Mouse (Mus musculus): ENCODE measurements at regions not wholly inside any gene's neighbourhood (a gene's known extent, or its start where the extent isn't known, plus 50 kb on each side); places are given as distances from the start of the nearest gene placed in this dataset.

GRCm38 (mm10) chr3:101524905-101525304 is 79.6 kb downstream of the Atp1a1 start:
- Histone ChIP-seq H3K27ac (no peak overlapping the region), H3K4me3 (no peak overlapping the region), H3K9ac (no peak overlapping the region), H3K9me3 (no peaks in the 10 kb centered on the region), H3K36me3 (no peaks in the 10 kb centered on the region), H3K27me3 (no peaks in the 10 kb centered on the region), H3K4me2 (no peak overlapping the region), H3K4me1 (peaks cover 20% of the 10 kb centered on the region)
- WGBS, result 86% methylated on average over 8 of the region's 8 CpGs
- no peak for ATAC-seq (ENCODE audit: insufficient number of reproducible peaks, low FRiP score, low TSS enrichment, low read depth)

DNA sequence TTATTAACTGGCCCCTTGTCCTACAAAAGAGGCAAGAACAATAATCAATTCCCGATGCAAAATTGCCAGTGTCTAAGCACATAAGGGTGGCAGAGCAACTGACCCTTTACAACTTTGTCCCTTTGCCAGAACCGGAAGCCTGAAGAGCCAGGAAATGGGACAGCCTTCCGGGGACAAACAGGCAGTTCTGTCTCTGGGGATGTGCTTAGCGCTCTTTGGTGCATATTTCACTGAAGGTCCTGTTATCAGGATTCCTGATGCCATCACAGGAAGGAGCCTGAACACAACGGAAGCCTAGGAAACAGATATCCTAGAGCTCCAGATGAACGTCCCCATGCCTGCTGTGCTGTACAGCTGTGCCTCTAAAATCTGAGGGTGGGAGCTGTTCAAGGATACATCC is 80.0 kb downstream of the Atp1a1 start:
- no peak for ATAC-seq (ENCODE audit: insufficient number of reproducible peaks, low FRiP score, low TSS enrichment, low read depth)

GRCm38 (mm10) chr3:101523239-101523638 is 81.2 kb downstream of the Atp1a1 start:
- no peak for ATAC-seq (ENCODE audit: insufficient number of reproducible peaks, low FRiP score, low TSS enrichment, low read depth)
- H3K27me3 ChIP-seq, result no peaks in the 10 kb centered on the region
- WGBS, result 72% methylated on average over 5 of the region's 5 CpGs
- H3K36me3 ChIP-seq, result no peaks in the 10 kb centered on the region
- no peak overlapping the region for H3K27ac ChIP-seq
- H3K4me1 ChIP-seq, result peaks cover 17% of the 10 kb centered on the region
- H3K4me3 ChIP-seq, result no peak overlapping the region
- H3K9me3 ChIP-seq, result no peaks in the 10 kb centered on the region
- no peak overlapping the region for H3K9ac ChIP-seq
- H3K4me2 ChIP-seq, result no peak overlapping the region

More for the DNA sequence above, 80.0 kb downstream of the Atp1a1 start:
- no peak overlapping the region for H3K4me2 ChIP-seq
- no peaks in the 10 kb centered on the region for H3K27me3 ChIP-seq
- H3K9ac ChIP-seq, result no peak overlapping the region
- 76% methylated on average over 6 of the region's 6 CpGs for WGBS
- no peak overlapping the region for H3K4me3 ChIP-seq
- no peaks in the 10 kb centered on the region for H3K9me3 ChIP-seq
- H3K36me3 ChIP-seq, result no peaks in the 10 kb centered on the region
- peaks cover 18% of the 10 kb centered on the region for H3K4me1 ChIP-seq
- H3K27ac ChIP-seq, result no peak overlapping the region

- Histone ChIP-seq H3K4me1 (peaks cover 16% of the 10 kb centered on the region), H3K4me3 (no peak overlapping the region), H3K27ac (no peak overlapping the region; the same call in 1 of the 2 replicates), H3K4me2 (no peak overlapping the region), H3K27me3 (no peaks in the 10 kb centered on the region), H3K9me3 (no peaks in the 10 kb centered on the region), H3K9ac (no peak overlapping the region), H3K36me3 (no peaks in the 10 kb centered on the region)
- no peak for ATAC-seq (ENCODE audit: insufficient number of reproducible peaks, low FRiP score, low TSS enrichment, low read depth)
- WGBS, result 64% methylated on average over 9 of the region's 9 CpGs
These were observed 82.1 kb downstream of the Atp1a1 start for GRCm38 (mm10) chr3:101522246-101522920.

DNA sequence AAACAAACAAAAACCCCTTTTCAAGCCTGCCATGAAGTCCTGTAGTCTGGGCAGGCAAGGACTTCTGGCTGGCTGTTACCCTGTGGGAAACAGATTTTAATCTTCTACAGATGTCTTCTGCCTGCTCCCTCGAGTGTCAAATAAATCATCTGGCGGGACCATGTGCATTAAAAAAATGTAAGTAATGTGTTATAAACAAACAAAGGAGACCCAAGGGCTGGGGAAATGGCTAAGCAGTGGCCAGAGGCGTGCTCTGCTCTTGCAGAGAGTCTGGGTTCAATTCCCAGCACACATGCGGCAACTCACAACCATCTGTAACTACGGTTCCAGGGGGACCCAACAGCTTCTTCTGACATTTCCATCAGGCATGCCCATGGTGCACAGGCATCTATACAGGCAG is 83.3 kb downstream of the Atp1a1 start:
- ATAC-seq (ENCODE audit: insufficient number of reproducible peaks, low FRiP score, low TSS enrichment, low read depth), result no peak
- H3K9me3 ChIP-seq, result no peaks in the 10 kb centered on the region
- H3K27ac ChIP-seq, result no peak overlapping the region
- H3K36me3 ChIP-seq, result no peaks in the 10 kb centered on the region
- H3K4me2 ChIP-seq, result no peak overlapping the region
- peaks cover 28% of the 10 kb centered on the region for H3K4me1 ChIP-seq
- H3K9ac ChIP-seq, result no peak overlapping the region
- H3K4me3 ChIP-seq, result no peak overlapping the region
- H3K27me3 ChIP-seq, result no peaks in the 10 kb centered on the region
- 47% methylated on average over 5 of the region's 5 CpGs for WGBS

- no peak overlapping the region for H3K9ac ChIP-seq
- 63% methylated on average over 6 of the region's 6 CpGs for WGBS
- H3K4me2 ChIP-seq, result no peak overlapping the region
- no peaks in the 10 kb centered on the region for H3K27me3 ChIP-seq
- H3K4me3 ChIP-seq, result no peak overlapping the region
- no peaks in the 10 kb centered on the region for H3K9me3 ChIP-seq
- peaks cover 28% of the 10 kb centered on the region for H3K4me1 ChIP-seq
- no peaks in the 10 kb centered on the region for H3K36me3 ChIP-seq
- no peak overlapping the region for H3K27ac ChIP-seq
- ATAC-seq (ENCODE audit: insufficient number of reproducible peaks, low FRiP score, low TSS enrichment, low read depth), result no peak
These were observed 84.4 kb downstream of the Atp1a1 start for GRCm38 (mm10) chr3:101520115-101520514.

DNA sequence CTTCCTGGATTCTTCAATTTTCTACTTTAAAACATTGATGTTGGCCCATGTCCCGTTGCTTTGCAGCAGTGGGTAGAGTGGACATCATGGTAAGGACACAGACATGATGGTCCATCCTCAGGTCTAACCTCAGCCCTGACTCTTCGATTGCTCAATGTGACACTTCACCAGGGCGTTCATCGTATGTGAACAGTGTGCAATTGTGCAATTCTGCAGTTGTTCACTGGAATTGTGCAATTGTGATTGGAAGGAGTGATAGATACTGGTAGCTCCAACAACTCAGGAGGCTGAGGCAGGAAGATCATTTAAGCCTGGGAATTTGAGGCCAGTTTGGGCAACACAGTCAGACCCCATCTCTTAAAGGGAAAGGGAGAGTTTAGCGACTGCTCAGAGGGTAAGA is 84.9 kb downstream of the Atp1a1 start:
- H3K4me2 ChIP-seq, result no peak overlapping the region
- no peaks in the 10 kb centered on the region for H3K36me3 ChIP-seq
- H3K27me3 ChIP-seq, result no peaks in the 10 kb centered on the region
- H3K9ac ChIP-seq, result no peak overlapping the region
- 90% methylated on average over 5 of the region's 5 CpGs for WGBS
- no peaks in the 10 kb centered on the region for H3K9me3 ChIP-seq
- no peak for ATAC-seq (ENCODE audit: insufficient number of reproducible peaks, low FRiP score, low TSS enrichment, low read depth)
- H3K4me3 ChIP-seq, result no peak overlapping the region
- no peak overlapping the region for H3K27ac ChIP-seq
- H3K4me1 ChIP-seq, result peaks cover 28% of the 10 kb centered on the region

GRCm38 (mm10) chr3:101518810-101519209 is 85.7 kb downstream of the Atp1a1 start:
- WGBS, result 52% methylated on average over 6 of the region's 6 CpGs
- no peaks in the 10 kb centered on the region for H3K36me3 ChIP-seq
- no peak for ATAC-seq (ENCODE audit: insufficient number of reproducible peaks, low FRiP score, low TSS enrichment, low read depth)

DNA sequence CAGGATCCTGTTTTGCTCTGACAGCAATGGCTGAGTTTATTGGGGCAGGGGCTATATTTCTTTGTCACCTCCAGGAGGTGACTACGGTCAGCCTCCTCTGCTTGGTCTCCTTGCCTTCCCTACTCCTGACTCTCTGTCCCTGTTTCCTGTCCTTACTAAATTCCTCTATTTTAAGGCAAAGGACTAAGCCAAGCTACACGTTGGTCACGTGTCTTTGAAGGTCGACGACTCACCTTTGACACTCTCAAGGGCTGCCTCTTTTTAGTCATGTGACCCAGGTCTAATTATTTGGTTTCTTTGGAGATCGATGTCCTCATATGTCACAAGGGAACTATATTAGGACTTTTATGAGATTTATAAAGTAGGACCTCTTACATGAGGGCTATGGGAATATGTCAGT is 86.9 kb downstream of the Atp1a1 start:
- no peak overlapping the region for H3K9ac ChIP-seq
- H3K36me3 ChIP-seq, result no peaks in the 10 kb centered on the region
- no peak overlapping the region for H3K27ac ChIP-seq
- WGBS, result 70% methylated on average over 6 of the region's 6 CpGs
- H3K4me2 ChIP-seq, result no peak overlapping the region
- H3K27me3 ChIP-seq, result no peaks in the 10 kb centered on the region
- no peaks in the 10 kb centered on the region for H3K9me3 ChIP-seq
- peaks cover 29% of the 10 kb centered on the region for H3K4me1 ChIP-seq
- ATAC-seq (ENCODE audit: insufficient number of reproducible peaks, low FRiP score, low TSS enrichment, low read depth), result no peak
- no peak overlapping the region for H3K4me3 ChIP-seq

More at GRCm38 (mm10) chr3:101518810-101519209, 85.7 kb downstream of the Atp1a1 start:
- H3K27me3 ChIP-seq, result no peaks in the 10 kb centered on the region
- H3K9ac ChIP-seq, result no peak overlapping the region
- no peak overlapping the region for H3K4me3 ChIP-seq
- H3K9me3 ChIP-seq, result no peaks in the 10 kb centered on the region
- H3K4me2 ChIP-seq, result no peak overlapping the region
- H3K4me1 ChIP-seq, result peaks cover 28% of the 10 kb centered on the region
- H3K27ac ChIP-seq, result no peak overlapping the region

DNA sequence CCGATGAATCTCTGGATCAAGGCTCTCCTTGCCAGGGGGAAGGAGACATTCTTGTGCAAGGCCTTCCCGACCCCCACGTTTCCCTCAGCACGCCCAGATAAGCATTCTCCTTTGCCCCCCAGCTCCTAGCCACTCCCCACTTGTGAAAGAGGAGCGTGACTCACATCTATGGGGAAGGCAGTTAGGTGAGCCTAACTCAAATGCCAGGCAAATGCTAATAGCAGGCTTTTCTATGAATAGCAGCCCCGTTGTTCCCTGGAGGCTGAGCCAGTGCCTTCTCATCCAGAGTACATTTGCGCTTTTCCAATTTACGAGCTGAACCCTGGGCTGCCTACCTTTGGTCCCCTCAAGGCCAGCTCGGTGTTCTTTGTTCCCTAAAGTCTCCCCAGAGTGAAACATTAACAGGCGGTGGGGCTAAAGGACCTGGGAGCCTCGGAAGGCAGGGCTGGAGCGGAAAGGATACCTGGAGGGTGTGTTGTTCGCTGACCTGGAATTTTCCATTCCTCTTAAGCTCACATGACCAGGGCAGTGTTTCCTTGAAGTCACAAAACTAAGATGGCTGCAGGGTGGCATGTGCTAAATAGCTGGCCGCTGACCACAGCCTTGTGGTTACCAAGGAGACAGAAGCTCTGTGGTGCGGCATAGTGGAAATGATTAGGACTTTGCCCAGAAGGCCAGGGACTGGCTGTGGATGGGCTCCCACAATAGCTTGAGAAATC is 87.5 kb downstream of the Atp1a1 start:
- H3K27ac ChIP-seq, result peak overlapping the region; percentile 40; the same call in 1 of the 2 replicates

GRCm38 (mm10) chr3:101515566-101515965 is 88.9 kb downstream of the Atp1a1 start:
- H3K4me3 ChIP-seq, result no peak overlapping the region
- no peak overlapping the region for H3K9ac ChIP-seq
- no peaks in the 10 kb centered on the region for H3K9me3 ChIP-seq
- no peak for ATAC-seq (ENCODE audit: insufficient number of reproducible peaks, low FRiP score, low TSS enrichment, low read depth)
- no peak overlapping the region for H3K4me2 ChIP-seq
- H3K4me1 ChIP-seq, result peaks cover 26% of the 10 kb centered on the region
- no peaks in the 10 kb centered on the region for H3K27me3 ChIP-seq
- no peak overlapping the region for H3K27ac ChIP-seq
- WGBS, result 83% methylated on average over 7 of the region's 7 CpGs
- H3K36me3 ChIP-seq, result no peaks in the 10 kb centered on the region

More for the DNA sequence above, 87.5 kb downstream of the Atp1a1 start:
- Histone ChIP-seq H3K9ac (no peak overlapping the region), H3K4me2 (no peak overlapping the region), H3K4me1 (peaks cover 26% of the 10 kb centered on the region), H3K9me3 (no peaks in the 10 kb centered on the region), H3K27me3 (no peaks in the 10 kb centered on the region), H3K36me3 (no peaks in the 10 kb centered on the region), H3K4me3 (no peak overlapping the region)
- WGBS, result 37% methylated on average over 15 of the region's 15 CpGs
- ATAC-seq (ENCODE audit: insufficient number of reproducible peaks, low FRiP score, low TSS enrichment, low read depth), result no peak

- no peaks in the 10 kb centered on the region for H3K27me3 ChIP-seq
- no peaks in the 10 kb centered on the region for H3K36me3 ChIP-seq
- 40% methylated on average over 13 of the region's 13 CpGs for WGBS
- H3K9me3 ChIP-seq, result no peaks in the 10 kb centered on the region
- no peak overlapping the region for H3K4me3 ChIP-seq
- H3K4me2 ChIP-seq, result no peak overlapping the region
- ATAC-seq (ENCODE audit: insufficient number of reproducible peaks, low FRiP score, low TSS enrichment, low read depth), result no peak
- no peak overlapping the region for H3K9ac ChIP-seq
- H3K27ac ChIP-seq, result no peak overlapping the region
- peaks cover 23% of the 10 kb centered on the region for H3K4me1 ChIP-seq
These were observed 90.7 kb downstream of the Atp1a1 start for GRCm38 (mm10) chr3:101513611-101514311.

Data from limb, embryonic 15.5 days (tissue).